Mouse (Mus musculus): ENCODE data around the gene Olfr834.

The Olfr834 gene

GRCm38 (mm10) chr9:18987690-18988089 is at the start of gene Olfr834:
Gene Olfr834, plus strand, starts transcription at chr9:18987990.
- no peak for DNase-seq

- no peak for DNase-seq
Measured at GRCm38 (mm10) chr9:18962021-18962420, 25.8 kb upstream of the Olfr834 start.

GRCm38 (mm10) chr9:19032435-19032834 is 44.6 kb downstream of the Olfr834 start, which contains the start of gene Olfr835:
Gene Olfr835, plus strand, starts transcription at chr9:19032735.
- DNase-seq = no peak
